Mouse (Mus musculus) heart, adult 9 months (tissue): ENCODE data around the gene Abhd4.

ENCODE experiments used
- DNase-seq, 2 experiments: peaks; one replicate each; pipeline ENCODE4 v3.0.0; 2022; ENCODE audit warnings: low spot score in 2 of 2

Abhd4 gene

DNA sequence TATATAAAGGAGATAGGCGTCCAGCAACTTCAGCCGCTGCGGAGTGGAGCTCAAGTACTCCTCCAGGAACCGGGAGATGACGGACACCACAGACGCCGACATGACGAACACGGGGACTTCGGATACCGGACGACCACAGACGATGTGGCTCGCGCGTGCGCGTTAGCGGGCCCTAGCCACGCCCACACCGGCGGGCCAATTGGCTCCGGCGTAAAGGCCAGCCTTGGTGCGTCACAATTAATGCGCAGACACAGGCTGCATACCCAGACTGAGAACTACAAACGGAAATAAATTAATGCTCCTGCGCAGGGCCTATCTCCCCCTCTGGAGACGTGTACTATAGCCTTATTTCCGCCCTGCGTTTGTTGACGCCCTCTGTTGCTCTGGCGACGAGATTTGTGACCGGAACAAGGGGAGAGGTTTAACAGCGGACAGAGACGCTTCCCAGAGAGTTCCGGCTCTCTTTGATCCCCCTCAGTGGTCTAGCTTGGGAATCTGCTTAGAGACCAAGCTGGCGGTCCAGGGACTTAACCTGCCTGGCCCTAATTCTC lies at the start of gene Abhd4, which contains the start of gene Dad1:
TSS of gene Abhd4 (plus strand) at position 448 of the 551 bp plus-strand sequence.
TSS of gene Dad1 (minus strand) at position 364 of the 551 bp plus-strand sequence.
- peak; percentile 98 for DNase-seq

DNA sequence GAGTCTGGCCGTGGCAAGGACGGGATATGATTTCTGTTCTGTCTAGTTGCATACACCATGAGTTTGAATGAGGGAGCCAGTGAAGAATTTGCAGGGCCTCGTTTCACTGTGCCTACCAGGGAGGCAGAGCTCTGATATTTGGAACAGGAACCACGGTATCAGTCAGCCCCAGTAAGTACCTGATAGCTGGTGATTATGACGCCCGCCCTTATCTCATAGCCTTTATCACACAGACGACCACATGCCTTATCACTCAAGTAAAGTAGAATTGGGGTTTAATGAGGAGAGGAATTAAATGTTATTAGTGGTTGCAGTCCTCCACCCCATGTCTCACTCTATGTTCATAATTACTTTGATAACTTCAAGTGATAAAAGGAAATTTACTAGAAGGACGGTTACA lies 49.7 kb upstream of the Abhd4 start:
- DNase-seq = no peak

DNA sequence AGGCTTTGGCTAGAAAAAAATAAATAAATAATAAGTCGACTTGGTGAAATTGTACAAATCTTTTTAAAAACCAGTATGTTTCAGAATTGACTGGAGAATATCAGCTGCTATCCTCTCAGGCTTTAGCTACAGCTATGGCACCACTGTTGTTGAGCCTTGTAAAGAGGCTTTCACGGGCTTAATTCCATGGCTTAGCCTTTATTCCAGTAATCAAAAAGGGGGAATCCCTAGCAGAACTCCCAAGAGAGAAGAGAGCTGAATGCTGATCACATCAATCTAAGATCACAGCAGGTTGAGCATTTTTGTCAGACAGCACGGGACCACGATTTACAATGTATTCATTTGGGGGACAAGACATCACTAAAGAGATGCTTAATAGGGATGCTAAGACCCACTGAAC lies 49.2 kb upstream of the Abhd4 start:
- no peak for DNase-seq

DNA sequence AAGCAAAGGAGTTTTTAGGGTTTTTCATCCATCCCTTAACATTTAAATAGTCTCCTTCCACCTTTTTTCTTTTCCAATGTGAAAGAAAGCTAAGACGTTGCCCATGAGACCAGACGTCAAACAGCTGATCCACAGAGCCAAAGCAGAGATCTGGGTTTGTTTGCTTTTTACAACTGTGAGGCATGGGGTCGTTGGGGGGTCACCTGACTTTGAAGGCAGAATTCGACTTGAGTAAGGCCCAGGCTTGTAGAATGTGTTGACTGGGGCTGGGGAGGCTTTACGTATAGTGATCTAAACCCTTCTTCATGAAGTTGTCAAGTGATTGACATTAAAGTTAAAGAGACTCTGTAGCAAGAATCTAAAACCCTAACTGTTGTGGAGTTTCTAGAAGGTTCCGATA lies 48.1 kb upstream of the Abhd4 start:
- DNase-seq = no peak

DNA sequence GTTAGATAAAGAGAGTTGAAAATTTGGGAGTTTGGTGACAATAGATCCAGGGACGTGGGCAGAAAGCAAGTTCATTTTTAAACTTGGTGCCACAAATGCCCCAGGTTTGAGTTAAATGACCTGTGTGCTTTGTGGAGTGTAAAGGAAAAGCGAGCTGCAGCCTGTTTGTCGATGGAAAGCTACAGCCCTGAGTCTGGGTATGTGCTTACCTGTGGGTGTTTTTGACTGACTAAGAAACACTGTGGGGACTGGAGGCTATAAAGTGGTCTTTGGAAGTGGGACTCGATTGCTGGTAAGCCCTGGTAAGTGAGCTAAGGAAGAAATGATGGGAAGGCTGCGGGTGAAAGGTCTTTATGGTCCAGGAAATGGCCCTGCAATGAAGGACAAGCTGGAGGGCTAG lies 47.7 kb upstream of the Abhd4 start:
- DNase-seq = no peak

DNA sequence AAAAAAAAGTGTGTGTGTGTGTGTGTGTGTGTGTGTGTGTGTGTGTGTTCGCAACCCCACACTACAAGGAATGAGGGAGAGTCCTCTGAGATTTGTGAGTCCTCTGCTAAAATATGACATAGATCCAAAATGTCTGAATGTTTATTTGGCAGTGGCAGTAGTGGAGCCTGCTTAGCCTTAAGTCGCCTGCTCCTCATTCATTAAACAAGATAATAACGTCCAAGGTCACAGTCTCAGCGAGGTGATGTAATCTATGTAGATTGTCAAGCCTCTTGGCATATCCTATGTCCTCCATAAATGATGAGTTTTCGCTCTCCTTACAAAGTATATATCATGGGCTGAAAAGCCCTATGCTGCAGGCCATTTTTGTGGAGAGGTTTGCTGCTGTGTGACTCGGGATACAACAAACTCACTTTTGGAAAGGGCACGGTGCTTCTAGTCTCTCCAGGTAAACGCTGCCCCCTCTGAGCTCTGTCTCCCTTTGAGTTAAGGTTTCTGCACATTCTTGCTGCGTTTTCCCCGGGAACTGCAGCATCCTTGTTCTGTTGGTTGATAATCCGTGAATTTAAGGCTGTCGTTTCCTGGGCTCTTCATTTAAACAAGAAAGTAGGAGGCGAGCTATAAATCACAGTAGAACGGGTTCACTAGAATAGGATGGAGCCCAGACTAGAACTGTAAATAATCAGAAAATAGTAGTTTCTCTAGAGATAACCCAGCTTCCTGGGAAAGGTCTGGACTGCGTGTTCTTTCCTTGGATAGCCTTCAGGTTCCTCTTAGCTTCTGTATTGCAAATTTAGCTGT lies 47.0 kb upstream of the Abhd4 start:
- DNase-seq = no peak

DNA sequence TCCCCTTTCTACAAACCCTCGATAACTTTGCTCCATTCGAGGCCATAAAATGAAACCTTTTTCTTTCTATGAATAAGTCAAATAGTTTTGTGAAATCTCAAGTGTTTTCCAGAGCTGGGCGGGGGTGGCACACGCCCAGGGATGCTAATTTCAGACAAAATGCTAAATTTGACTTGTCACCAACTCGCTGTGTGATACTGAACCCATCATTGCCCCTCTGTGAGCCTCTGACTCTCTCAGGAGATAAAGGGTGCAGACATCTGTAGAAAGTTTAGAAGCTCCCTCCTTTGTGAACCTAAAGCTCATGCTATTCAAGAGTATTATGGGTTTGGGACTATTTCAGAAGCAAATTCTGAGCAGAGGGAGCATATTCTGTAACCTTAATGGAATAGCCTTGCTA lies 46.1 kb upstream of the Abhd4 start:
- DNase-seq = no peak

DNA sequence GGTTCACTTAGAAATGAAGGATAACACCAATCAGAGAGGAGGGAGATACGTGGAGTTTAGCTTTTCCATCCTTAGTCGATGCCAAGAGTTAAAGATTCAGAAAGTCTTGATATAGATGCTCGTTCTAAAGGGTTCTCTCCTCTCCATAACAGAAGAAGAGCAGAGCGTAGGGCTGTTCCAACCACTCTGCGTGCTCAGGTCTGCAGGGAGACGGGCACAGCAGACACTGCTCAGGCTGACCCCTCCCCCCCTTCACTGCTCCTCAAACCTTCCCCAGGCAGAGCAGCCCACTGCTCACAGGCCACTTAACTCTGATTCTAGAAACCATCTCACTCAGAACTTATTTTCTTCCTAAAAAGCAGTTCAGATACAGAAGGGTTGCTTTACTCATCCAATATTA lies 45.2 kb upstream of the Abhd4 start:
- no peak for DNase-seq

DNA sequence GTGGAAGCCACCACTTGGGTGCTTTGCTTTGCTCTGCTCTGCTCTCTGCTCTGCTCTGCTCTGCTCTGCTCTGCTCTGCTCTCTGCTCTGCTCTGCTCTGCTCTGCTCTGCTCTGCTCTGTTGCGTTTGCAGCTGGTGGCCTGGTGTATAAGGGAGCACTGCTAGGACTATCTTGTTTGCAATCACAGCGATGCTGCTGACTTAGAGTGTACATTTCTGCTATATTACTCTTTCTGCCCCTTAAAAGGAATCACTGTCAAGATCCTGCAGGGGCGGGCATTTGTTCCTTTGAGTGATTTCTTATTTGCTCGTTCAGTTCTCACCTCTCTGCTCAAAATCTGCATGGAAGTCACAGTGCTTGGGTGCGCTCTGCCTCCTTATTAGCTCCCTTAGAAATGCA lies 44.1 kb upstream of the Abhd4 start:
- DNase-seq = no peak

DNA sequence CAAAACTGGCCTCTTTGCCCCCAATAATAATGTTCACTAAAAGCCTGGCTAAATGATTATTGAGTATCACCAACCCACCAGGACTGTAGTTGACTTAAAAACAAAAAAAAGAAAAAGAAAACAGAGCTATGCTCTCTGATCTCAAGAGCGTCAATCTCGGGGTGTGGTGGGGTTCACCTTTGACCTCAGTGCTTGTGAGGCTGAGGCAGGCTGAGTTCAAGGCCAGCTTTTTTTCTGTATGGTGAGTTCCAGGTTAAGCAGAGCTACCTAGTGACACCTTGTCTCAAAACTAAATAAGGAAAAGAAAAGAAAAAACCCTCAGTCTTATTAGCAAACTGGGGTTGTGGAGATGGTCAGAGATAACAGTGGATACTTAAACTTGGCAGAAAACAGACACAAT lies 43.6 kb upstream of the Abhd4 start:
- DNase-seq = no peak

DNA sequence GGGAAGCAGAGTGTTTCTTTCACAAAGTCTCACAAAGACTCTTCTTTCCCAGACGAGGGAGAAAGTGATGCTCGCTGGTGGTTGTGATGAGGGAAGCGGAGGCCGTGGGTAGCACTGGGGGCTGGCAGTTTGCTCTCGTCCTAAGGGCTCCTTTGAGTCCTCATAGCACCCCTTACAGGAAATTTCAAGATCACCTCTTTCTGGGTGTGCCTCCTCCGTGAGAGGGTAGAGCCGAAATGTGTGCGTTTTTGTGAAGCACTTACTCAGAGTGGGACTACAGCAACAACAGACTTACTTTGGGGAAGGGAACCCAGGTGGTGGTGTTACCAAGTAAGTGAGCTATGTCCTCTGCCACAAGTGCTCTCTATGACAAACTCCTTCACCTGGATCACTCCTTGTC lies 42.8 kb upstream of the Abhd4 start:
- no peak for DNase-seq

DNA sequence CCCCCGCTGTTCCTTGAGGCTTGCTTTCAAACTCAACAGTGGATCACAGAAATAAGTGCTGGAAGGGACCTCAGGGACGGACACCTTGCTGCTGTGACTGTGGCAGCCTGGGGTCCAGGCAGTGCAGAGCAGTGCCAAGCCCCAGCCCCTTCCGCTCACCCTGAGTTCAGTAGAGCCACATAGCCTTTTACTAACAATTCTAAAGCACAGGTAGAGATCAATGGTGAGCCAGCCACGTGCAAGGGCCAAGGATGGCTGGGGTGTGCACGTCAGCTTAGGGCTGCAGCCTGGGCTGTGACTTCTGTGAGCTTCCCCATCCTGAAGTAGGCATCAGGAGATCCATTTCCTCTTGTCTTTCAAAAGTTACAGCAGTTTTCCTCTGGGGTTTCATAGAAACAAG lies 42.2 kb upstream of the Abhd4 start:
- no peak for DNase-seq

DNA sequence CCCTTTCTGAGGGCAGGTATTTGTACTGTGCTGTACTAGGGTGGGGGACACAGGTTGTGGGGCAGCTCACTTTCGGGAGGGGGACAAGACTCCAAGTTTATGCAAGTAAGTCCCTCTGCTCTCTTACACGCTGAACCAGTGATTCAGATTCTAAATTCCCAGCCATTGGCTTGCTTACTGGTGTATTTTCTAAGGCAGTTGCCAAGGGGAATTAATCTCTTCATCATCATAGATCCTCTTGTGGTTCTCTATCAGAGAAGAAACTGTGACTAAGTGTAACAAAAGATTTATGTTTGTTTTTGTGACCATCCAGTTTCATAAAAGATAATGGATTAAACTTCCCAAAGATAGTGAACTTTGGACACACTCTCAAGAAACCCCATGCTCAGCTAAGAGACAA lies 40.3 kb upstream of the Abhd4 start:
- no peak for DNase-seq

DNA sequence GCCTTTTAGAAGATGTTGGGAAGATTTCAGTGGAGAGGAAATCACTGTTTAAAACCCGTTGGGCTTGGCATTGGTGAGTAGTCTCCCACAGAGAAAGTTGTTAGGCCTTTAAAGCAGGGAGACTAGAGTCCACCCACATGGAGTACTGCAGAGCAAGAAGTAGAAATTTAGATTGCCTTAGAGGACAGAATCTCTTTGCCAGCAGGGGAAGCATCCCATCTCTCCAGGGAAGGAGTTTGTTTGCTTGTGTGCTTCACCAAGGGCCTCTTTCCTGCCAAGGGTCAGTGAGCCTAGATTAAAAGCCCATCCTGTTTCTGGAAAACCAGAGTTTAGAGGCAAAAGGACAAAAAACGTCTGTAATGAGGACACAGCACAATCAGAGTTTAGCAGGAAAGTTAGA lies 39.5 kb upstream of the Abhd4 start:
- peak in 1 of 2 experiments; percentile 41 for DNase-seq

DNA sequence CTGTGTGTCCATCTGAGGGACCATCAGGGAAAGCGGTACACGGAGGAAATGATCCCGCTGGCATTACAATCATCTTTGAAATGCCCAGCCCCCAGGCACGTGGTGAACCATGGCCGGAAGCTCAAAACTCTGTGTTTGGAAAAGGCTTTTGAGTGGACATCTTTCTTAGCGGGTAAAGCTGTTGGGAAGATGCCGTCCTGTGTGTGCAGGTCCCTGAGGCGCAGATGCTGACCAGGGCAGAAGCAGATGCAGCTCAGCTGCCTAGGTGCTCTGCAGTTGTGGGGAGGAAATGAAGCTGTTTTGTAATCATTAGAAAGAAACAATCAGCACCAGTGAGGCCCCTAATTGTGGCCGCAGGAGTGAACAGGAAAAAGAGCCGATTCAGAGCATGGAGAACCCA lies 39.1 kb upstream of the Abhd4 start:
- DNase-seq = no peak

DNA sequence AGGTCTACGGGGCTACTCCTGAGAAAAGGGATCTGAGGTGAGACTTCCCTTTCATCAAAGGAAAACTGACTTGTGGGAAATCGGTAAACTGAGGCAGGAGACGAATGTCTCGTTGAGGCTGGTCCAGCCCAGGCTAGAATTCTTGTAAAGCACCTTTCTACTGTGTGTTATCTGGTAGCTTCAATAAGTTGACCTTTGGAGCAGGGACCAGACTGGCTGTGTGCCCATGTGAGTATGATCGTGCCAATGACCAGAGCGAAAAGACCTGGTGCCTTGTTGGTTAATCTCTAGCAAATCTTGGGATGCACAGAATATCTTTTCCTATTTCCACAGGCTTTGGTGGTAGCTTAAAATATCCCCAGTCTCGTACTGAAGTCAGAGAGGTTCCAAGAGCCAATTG lies 37.9 kb upstream of the Abhd4 start:
- DNase-seq = no peak

DNA sequence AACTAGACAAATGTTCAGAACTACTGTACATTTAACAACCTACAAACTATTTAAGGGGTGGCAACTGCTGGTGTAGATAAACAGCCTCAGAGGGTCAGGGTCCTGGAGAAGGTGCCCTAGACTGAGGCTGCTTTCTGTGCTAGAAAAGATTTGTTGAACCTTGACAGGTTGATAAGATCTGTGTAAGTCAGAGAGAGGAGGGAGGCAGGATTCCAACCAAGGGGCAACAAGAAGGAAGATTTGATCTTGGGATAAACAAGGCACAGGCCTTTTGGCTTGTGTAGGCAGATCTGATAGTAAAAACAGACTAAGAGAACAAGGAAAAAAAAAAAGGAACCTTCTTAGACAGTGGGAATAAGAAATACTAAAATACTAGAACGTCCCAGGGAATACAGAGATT lies 35.8 kb upstream of the Abhd4 start:
- no peak for DNase-seq

DNA sequence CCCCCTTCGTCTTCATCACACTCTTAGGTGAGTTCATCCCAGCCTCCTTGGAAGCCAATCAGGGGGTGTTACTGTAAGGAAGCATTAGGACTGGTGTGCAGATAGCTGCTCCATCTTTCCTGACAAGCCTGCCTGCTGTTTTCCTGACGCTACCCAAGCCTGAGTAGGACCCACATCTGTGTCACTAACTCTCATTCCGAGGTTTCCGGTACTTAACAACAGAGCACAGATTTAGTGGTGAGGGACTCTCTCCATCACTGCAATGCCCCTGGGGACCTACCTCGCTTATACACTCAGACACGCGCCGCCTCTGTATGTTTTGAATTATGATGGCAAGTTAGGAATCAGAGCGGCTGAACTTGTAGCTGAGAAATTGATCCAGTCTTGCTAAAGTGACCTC lies 35.3 kb upstream of the Abhd4 start:
- DNase-seq = no peak

DNA sequence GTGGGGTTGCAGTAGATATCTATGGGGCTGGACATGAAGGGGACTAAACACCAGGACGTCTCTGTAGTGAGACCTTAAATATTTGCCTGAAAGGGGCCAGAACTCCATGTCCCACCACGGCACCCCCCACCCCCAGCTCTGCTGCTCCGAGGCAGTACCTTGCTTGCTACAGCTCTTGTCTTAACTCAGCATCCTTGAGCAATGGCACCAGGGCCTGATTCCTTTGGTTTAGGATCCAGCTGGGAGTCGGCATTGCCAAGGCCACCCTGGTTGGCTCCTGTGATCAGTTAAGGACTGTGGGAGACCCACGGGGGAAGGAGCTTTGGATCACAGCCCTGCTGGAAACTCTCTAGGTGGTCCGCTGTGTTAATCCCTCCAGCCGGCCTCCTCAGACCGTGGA lies 34.7 kb upstream of the Abhd4 start:
- no peak for DNase-seq

DNA sequence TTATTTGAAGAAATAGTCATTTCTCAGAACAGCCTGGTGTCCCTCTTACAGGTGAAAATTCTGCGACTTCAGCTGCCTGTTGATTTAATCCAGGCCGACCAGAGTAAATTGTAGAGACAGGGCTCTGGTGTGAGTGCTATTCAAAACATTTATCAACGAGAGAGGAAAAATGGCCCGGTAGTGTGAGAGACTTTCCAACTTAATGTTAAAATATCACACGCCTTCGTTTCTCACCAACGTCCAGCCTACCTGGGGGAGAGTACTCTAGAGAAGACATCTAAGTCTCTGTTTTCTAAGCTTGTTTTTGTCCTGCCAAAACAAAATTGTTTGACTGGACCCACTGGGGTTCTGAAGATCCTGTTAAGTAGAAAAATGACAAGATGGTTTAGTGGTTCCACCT lies 34.1 kb upstream of the Abhd4 start:
- DNase-seq = no peak

DNA sequence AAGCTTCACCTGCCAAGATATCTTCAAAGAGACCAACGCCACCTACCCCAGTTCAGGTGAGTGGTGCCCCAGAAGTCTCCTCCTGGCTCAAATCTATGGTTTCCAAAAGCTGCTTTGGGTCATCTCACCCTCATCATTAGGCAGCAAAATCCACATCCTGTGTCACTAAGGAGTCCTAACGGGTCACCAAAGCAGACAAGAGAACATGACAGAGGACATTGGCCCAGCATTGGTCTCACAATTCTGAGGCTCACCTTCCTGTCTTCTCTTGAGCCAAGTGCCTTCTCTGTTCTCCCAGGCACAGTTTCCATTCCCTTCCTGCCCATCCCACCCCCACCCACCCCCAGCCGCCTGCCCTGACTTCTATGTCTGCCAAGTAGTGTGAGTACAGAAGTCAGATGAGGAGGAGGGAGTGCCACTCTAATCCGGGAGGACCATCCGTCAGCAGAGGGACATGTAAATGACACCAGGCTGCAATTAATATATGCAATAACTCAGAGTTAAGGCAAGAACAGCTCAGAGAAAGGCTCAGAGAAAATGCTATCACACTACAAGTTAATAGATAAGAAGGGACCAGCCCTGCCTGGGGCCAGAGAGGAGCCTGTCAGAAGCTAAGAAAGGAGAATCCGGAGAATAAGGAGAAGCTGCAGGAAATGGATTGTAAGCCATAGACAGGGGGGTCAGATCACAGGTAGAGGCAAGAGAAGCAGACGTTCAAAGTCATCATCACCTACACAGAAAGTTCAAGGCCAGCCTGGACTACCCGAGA lies 33.1 kb upstream of the Abhd4 start:
- DNase-seq = no peak

DNA sequence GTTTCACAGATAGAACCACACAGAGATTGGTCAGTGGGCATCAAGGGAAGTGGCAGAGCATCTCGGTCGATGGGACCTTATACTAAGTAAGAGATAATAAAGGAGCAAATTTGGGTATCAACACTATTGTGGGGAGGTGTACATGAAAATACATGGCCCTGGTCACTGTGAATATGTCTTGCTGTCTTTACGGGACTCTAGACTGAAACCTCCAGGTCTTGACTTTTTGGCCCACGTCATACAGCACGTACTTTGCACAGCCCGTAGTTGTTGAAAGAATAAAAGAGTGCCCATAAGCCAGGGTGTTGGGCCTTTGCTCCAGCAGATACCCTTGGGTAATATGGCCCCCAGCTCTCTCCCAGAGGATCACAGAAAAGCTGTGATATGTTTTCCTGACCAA lies 32.3 kb upstream of the Abhd4 start:
- no peak for DNase-seq

DNA sequence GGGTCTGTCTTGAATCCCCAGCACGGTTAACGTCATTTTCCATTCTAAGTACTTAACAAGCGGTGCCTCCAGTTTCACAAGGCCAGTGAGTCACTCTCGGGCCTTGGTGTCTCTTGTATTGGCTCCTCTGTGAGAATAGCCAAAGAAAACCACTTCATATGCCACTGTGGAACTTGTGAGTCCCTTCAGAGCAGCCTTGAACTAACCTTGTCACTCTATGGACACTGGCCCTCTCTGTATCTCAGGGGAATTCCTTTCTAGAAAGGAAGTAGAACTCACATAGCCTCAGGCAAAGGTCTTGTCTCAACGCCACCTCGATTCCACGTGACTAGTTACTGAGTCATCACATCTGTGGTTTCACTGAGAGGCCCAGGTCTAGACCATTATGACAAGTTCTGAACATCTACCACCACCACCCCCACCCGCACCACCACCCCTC lies 31.7 kb upstream of the Abhd4 start:
- no peak for DNase-seq
